Mouse (Mus musculus): ENCODE data around the gene Tssc4.

DNA sequence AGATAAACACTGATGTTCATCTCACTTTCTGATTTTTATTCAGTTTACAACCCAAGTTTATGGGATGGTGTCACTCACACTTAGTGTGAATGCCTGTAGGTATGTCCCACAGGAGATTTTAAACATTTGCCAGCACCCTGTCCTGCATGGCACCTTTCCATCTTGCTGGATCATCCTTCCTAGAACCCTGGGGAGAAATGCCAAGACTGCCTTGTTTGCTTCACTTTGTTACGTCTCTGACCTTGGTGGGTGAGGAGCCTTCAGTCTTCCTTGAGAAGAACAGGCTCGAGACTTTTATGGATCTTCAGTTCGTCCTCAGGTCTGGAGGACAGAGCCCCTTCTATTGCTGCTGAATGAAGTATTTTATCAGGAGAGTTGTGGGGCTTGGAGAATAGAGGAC is 19.7 kb upstream of the Tssc4 start:
- no peak for TF ChIP-seq CTCF (IDR thresholded peaks at IDR 0.05; ENCODE audit: control insufficient read depth, insufficient read depth, insufficient read length)
- TF ChIP-seq MAX (IDR thresholded peaks at IDR 0.05): no peak
- TF ChIP-seq MYOG (IDR thresholded peaks at IDR 0.05; ENCODE audit: control insufficient read depth, extremely low read depth, insufficient read length): no peak
- TF ChIP-seq MYOD1 (IDR thresholded peaks at IDR 0.05; ENCODE audit: control insufficient read depth, insufficient read length, low read depth): no peak
- TF ChIP-seq CEBPB (IDR thresholded peaks at IDR 0.05; ENCODE audit: low read depth): no peak
- no peak for TF ChIP-seq USF1 (IDR thresholded peaks at IDR 0.05; ENCODE audit: low read depth)
- TF ChIP-seq FOSL1 (IDR thresholded peaks at IDR 0.05; ENCODE audit: insufficient read depth, low read length, poor library complexity, severe bottlenecking): no peak

Data from C2C12 (cell line).